In genomic region chr7:73545004-73545403, GRCm38 (mm10) we compare ENCODE assay signal across 20 mouse cellular contexts. TPM values are rescaled to one million over a fixed set of nuclear protein-coding genes. Genes with fewer than 3 reads are reported as not detected.
DNase-seq lines count a peak whose midpoint lies in the region; ATAC-seq and TF ChIP-seq lines count a peak whose summit lies in the region.
"Had no signal": no experiment of that assay in that cellular context is flagged by ENCODE, and none has a peak within 500 bp of the region (broad histone marks: within the 10 kb centered on the region; RNA-seq: fewer than 3 reads in every experiment).

No protein-coding gene starts in this region.

- H3K4me3 ChIP-seq in embryonic facial prominence, embryonic 13.5 days = no peak overlapping the region
- H3K4me3 ChIP-seq in embryonic facial prominence, embryonic 10.5 days = no peak overlapping the region
- no peak overlapping the region for H3K4me3 ChIP-seq in heart, embryonic 14.5 days (ENCODE audit: control insufficient read depth in 1 of 2, insufficient read depth in 1 of 2, low read depth in 1 of 2, low read length in 2 of 2)
- no peak overlapping the region for H3K4me3 ChIP-seq in heart, embryonic 12.5 days
- H3K4me3 ChIP-seq in midbrain, embryonic 14.5 days (replicated peaks; ENCODE audit: low read depth, low read length) = no peak overlapping the region
- H3K4me3 ChIP-seq in midbrain, postnatal 0 days (ENCODE audit: low read depth, low read length) = no peak overlapping the region
- no peak overlapping the region for H3K4me3 ChIP-seq in lung, postnatal 0 days (ENCODE audit: low read depth, low read length)
- H3K4me3 ChIP-seq: hindbrain, embryonic 13.5 days; kidney, embryonic 15.5 days; midbrain, embryonic 15.5 days had no signal

- peaks cover 17% of the 10 kb centered on the region for H3K4me1 ChIP-seq in embryonic facial prominence, embryonic 13.5 days
- H3K4me1 ChIP-seq in embryonic facial prominence, embryonic 10.5 days = peaks cover 3% of the 10 kb centered on the region; the same call in 1 of the 2 replicates
- H3K4me1 ChIP-seq in heart, embryonic 14.5 days (ENCODE audit: control insufficient read depth in 2 of 2, insufficient read depth in 2 of 2, low read length in 2 of 2) = peaks cover 2 to 23% of the 10 kb centered on the region in 2 experiments
- peaks cover 18% of the 10 kb centered on the region for H3K4me1 ChIP-seq in heart, embryonic 12.5 days (replicated peaks)
- H3K4me1 ChIP-seq in midbrain, embryonic 14.5 days (ENCODE audit: control insufficient read depth, insufficient read depth, low read length) = peaks cover 8% of the 10 kb centered on the region; the same call in 1 of the 2 replicates
- H3K4me1 ChIP-seq in midbrain, postnatal 0 days (ENCODE audit: insufficient read depth, low read length) = 0 out of 2 replicates have a peak, but pooled peaks cover 2% of the 10 kb centered on the region
- H3K4me1 ChIP-seq in lung, postnatal 0 days (ENCODE audit: insufficient read depth, low read depth, low read length) = peaks cover 3% of the 10 kb centered on the region; the same call in 1 of the 2 replicates

- TF ChIP-seq CTCF in midbrain, postnatal 0 days (IDR thresholded peaks at IDR 0.05) = no peak
- TF ChIP-seq CTCF in lung, postnatal 0 days (IDR thresholded peaks at IDR 0.05) = no peak

- TF ChIP-seq EP300 in lung, postnatal 0 days (IDR thresholded peaks at IDR 0.05) = no peak

- 0 out of 2 replicates have a peak overlapping the region, but pooled peaks have one; percentile 9 for H3K4me2 ChIP-seq in embryonic facial prominence, embryonic 13.5 days
- peak overlapping the region; percentile 23; the same call in 1 of the 2 replicates for H3K4me2 ChIP-seq in heart, embryonic 14.5 days (ENCODE audit: low read length)
- no peak overlapping the region for H3K4me2 ChIP-seq in heart, embryonic 12.5 days
- no peak overlapping the region for H3K4me2 ChIP-seq in midbrain, embryonic 14.5 days (ENCODE audit: low read length)
- no peak overlapping the region for H3K4me2 ChIP-seq in midbrain, postnatal 0 days (ENCODE audit: low read depth, low read length, poor library complexity, severe bottlenecking)
- no peak overlapping the region for H3K4me2 ChIP-seq in lung, postnatal 0 days (replicated peaks; ENCODE audit: low read depth, low read length)
- H3K4me2 ChIP-seq: hindbrain, embryonic 13.5 days; kidney, embryonic 15.5 days; midbrain, embryonic 15.5 days had no signal

- no peak overlapping the region for H3K9ac ChIP-seq in embryonic facial prominence, embryonic 13.5 days
- H3K9ac ChIP-seq in heart, embryonic 14.5 days (ENCODE audit: low read length) = no peak overlapping the region
- no peak overlapping the region for H3K9ac ChIP-seq in heart, embryonic 12.5 days
- H3K9ac ChIP-seq in midbrain, embryonic 14.5 days (replicated peaks; ENCODE audit: low read length) = no peak overlapping the region
- H3K9ac ChIP-seq in midbrain, postnatal 0 days (replicated peaks; ENCODE audit: low read length, poor library complexity, severe bottlenecking) = no peak overlapping the region
- no peak overlapping the region for H3K9ac ChIP-seq in lung, postnatal 0 days (replicated peaks; ENCODE audit: low read depth)
- H3K9ac ChIP-seq: hindbrain, embryonic 13.5 days; kidney, embryonic 15.5 days; midbrain, embryonic 15.5 days had no signal

- H3K27me3 ChIP-seq in embryonic facial prominence, embryonic 13.5 days = no peaks in the 10 kb centered on the region
- H3K27me3 ChIP-seq in embryonic facial prominence, embryonic 10.5 days (replicated peaks; ENCODE audit: low read depth, poor library complexity, severe bottlenecking) = no peaks in the 10 kb centered on the region
- no peaks in the 10 kb centered on the region for H3K27me3 ChIP-seq in heart, embryonic 14.5 days (ENCODE audit: control insufficient read depth, insufficient read depth, low read length)
- no peaks in the 10 kb centered on the region for H3K27me3 ChIP-seq in heart, embryonic 12.5 days (replicated peaks)
- no peaks in the 10 kb centered on the region for H3K27me3 ChIP-seq in midbrain, embryonic 14.5 days (ENCODE audit: control insufficient read depth, insufficient read depth, low read length)
- no peaks in the 10 kb centered on the region for H3K27me3 ChIP-seq in midbrain, postnatal 0 days (ENCODE audit: insufficient read depth, low read length)
- H3K27me3 ChIP-seq in lung, postnatal 0 days (replicated peaks; ENCODE audit: insufficient read depth, low read length) = no peaks in the 10 kb centered on the region
- H3K27me3 ChIP-seq: hindbrain, embryonic 13.5 days; kidney, embryonic 15.5 days; midbrain, embryonic 15.5 days had no signal

- peaks cover 30% of the 10 kb centered on the region for H3K36me3 ChIP-seq in embryonic facial prominence, embryonic 13.5 days
- peaks cover 81% of the 10 kb centered on the region for H3K36me3 ChIP-seq in embryonic facial prominence, embryonic 10.5 days (replicated peaks)
- peaks cover 50% of the 10 kb centered on the region for H3K36me3 ChIP-seq in heart, embryonic 14.5 days (ENCODE audit: control insufficient read depth, insufficient read depth, low read length)
- H3K36me3 ChIP-seq in heart, embryonic 12.5 days = peaks cover 27% of the 10 kb centered on the region
- H3K36me3 ChIP-seq in midbrain, embryonic 14.5 days (ENCODE audit: control insufficient read depth, insufficient read depth, low read length) = peaks cover 32% of the 10 kb centered on the region
- H3K36me3 ChIP-seq in midbrain, postnatal 0 days (ENCODE audit: insufficient read depth, low read length) = peaks cover 3% of the 10 kb centered on the region; the same call in 1 of the 2 replicates
- H3K36me3 ChIP-seq in lung, postnatal 0 days (ENCODE audit: insufficient read depth, low read length) = peaks cover 6% of the 10 kb centered on the region; the same call in 1 of the 2 replicates

- peak overlapping the region; percentile 29; the same call in 1 of the 2 replicates for H3K27ac ChIP-seq in embryonic facial prominence, embryonic 13.5 days
- no peak overlapping the region for H3K27ac ChIP-seq in embryonic facial prominence, embryonic 10.5 days (replicated peaks)
- H3K27ac ChIP-seq in heart, embryonic 14.5 days (replicated peaks in 1 of 2; ENCODE audit: control insufficient read depth in 1 of 2, insufficient read depth in 1 of 2, low read depth in 2 of 2, low read length in 2 of 2) = no peak overlapping the region
- no peak overlapping the region for H3K27ac ChIP-seq in heart, embryonic 12.5 days (ENCODE audit: poor library complexity, severe bottlenecking)
- H3K27ac ChIP-seq in midbrain, embryonic 14.5 days (replicated peaks; ENCODE audit: low read depth, low read length) = no peak overlapping the region
- no peak overlapping the region for H3K27ac ChIP-seq in midbrain, postnatal 0 days (ENCODE audit: low read depth, low read length)
- no peak overlapping the region for H3K27ac ChIP-seq in lung, postnatal 0 days (ENCODE audit: low read length)
- H3K27ac ChIP-seq: hindbrain, embryonic 13.5 days; kidney, embryonic 15.5 days; macrophage; midbrain, embryonic 15.5 days had no signal

- 87% methylated on average over 4 of the region's 4 CpGs for WGBS in embryonic facial prominence, embryonic 13.5 days
- 87% methylated on average over 4 of the region's 4 CpGs for WGBS in embryonic facial prominence, embryonic 10.5 days
- 80% methylated on average over 4 of the region's 4 CpGs for WGBS in heart, embryonic 14.5 days
- 87% methylated on average over 4 of the region's 4 CpGs for WGBS in heart, embryonic 12.5 days
- 88% methylated on average over 4 of the region's 4 CpGs for WGBS in midbrain, embryonic 14.5 days
- WGBS in midbrain, postnatal 0 days = 83% methylated on average over 4 of the region's 4 CpGs
- 78% methylated on average over 4 of the region's 4 CpGs for WGBS in lung, postnatal 0 days

- DNase-seq in embryonic facial prominence, embryonic 10.5 days (ENCODE audit: low spot score) = no peak
- DNase-seq in midbrain, embryonic 14.5 days = peak; percentile 6
- DNase-seq in midbrain, postnatal 0 days (ENCODE audit: low spot score) = no peak
- DNase-seq in cerebellum, postnatal 10 days = no peak
- DNase-seq in lung, postnatal 0 days (ENCODE audit: low spot score) = no peak
- DNase-seq: adrenal gland, adult 2 months; cerebellum, adult 11-12 months; gastrocnemius, postnatal 14 days; layer of hippocampus, postnatal 36 days; liver; lung, adult 18-20 months; right cerebral cortex, adult 18-20 months; thymus, adult 2 months had no signal

- no peaks in the 10 kb centered on the region for H3K9me3 ChIP-seq in embryonic facial prominence, embryonic 13.5 days
- no peaks in the 10 kb centered on the region for H3K9me3 ChIP-seq in embryonic facial prominence, embryonic 10.5 days
- no peaks in the 10 kb centered on the region for H3K9me3 ChIP-seq in heart, embryonic 14.5 days (ENCODE audit: control insufficient read depth, low read length)
- no peaks in the 10 kb centered on the region for H3K9me3 ChIP-seq in heart, embryonic 12.5 days (replicated peaks)
- H3K9me3 ChIP-seq in midbrain, embryonic 14.5 days (ENCODE audit: control insufficient read depth, low read length) = no peaks in the 10 kb centered on the region
- H3K9me3 ChIP-seq in midbrain, postnatal 0 days (ENCODE audit: low read length) = no peaks in the 10 kb centered on the region
- H3K9me3 ChIP-seq in lung, postnatal 0 days (ENCODE audit: low read length) = no peaks in the 10 kb centered on the region
- H3K9me3 ChIP-seq: hindbrain, embryonic 13.5 days; kidney, embryonic 15.5 days; midbrain, embryonic 15.5 days had no signal

- no peak for ATAC-seq in embryonic facial prominence, embryonic 13.5 days (ENCODE audit: insufficient number of reproducible peaks, insufficient read depth, low FRiP score, low TSS enrichment, low read depth)
- no peak for ATAC-seq in heart, embryonic 14.5 days (ENCODE audit: insufficient number of reproducible peaks, insufficient read depth, low FRiP score, low read depth)
- ATAC-seq in heart, embryonic 12.5 days (ENCODE audit: insufficient number of reproducible peaks, low FRiP score) = no peak
- no peak for ATAC-seq in midbrain, embryonic 14.5 days (ENCODE audit: low FRiP score, low TSS enrichment)
- no peak for ATAC-seq in midbrain, postnatal 0 days (ENCODE audit: low FRiP score)
- ATAC-seq in lung, postnatal 0 days = no peak
- ATAC-seq: midbrain, embryonic 15.5 days had no signal

RNA-seq across cellular contexts. Expression of gene Chd2, which starts 3.4 kb away (rescaled TPM):
- polyA plus RNA-seq in embryonic facial prominence, embryonic 13.5 days (2015; fragmentation: Nextera tagmentation; extraction: Ambion mirVana) = 62.3 and 65.6 TPM in 2 replicates
- polyA plus RNA-seq in embryonic facial prominence, embryonic 10.5 days (2016; fragmentation: Nextera tagmentation; extraction: Ambion mirVana) = 49.2 and 54.8 TPM in 2 replicates
- 46.9 and 53.0 TPM in 2 replicates for polyA plus RNA-seq in heart, embryonic 14.5 days (2014; fragmentation: Nextera tagmentation; extraction: Ambion mirVana)
- polyA plus RNA-seq in heart, embryonic 12.5 days (2016; fragmentation: Nextera tagmentation; extraction: Ambion mirVana) = 48.5 and 50.4 TPM in 2 replicates
- 35.9 and 49.8 TPM in 2 replicates for polyA plus RNA-seq in midbrain, embryonic 14.5 days (2014; fragmentation: Nextera tagmentation; extraction: Ambion mirVana)
- 34.0 and 34.4 TPM in 2 replicates for total RNA-seq in midbrain, postnatal 0 days (2014; rRNA removed)
- 33.2 and 43.8 TPM in 2 replicates for polyA plus RNA-seq in midbrain, postnatal 0 days (2015; fragmentation: Nextera tagmentation; extraction: Ambion mirVana)
- polyA plus RNA-seq in lung, postnatal 0 days (2015; fragmentation: Nextera tagmentation; extraction: Ambion mirVana) = 38.0 and 39.9 TPM in 2 replicates

Comparison
In these comparisons a context has a peak if more than half of its experiments do, and no peak if none do; other contexts are left out.
1. H3K4me2 ChIP-seq: peak in embryonic facial prominence, embryonic 13.5 days (single experiment) and heart, embryonic 14.5 days (single experiment); none in heart, embryonic 12.5 days (single experiment), midbrain, embryonic 14.5 days (single experiment), midbrain, postnatal 0 days (single experiment) and lung, postnatal 0 days (single experiment).